8 mouse cellular contexts compared by ENCODE assay signal in genomic region chr19:45748206-45748605, GRCm38 (mm10). TPM values are rescaled to one million over a fixed set of nuclear protein-coding genes. Genes with fewer than 3 reads are reported as not detected.
DNase-seq lines count a peak whose midpoint lies in the region; ATAC-seq and TF ChIP-seq lines count a peak whose summit lies in the region.

No protein-coding gene starts in this region.

- peak; percentile 28 for DNase-seq in cerebellum, adult 11-12 months
- no peak for DNase-seq in limb, embryonic 14.5 days (ENCODE audit: low spot score)
- DNase-seq in left cerebral cortex, postnatal 10 days (ENCODE audit: extremely low spot score in 1 of 2, low spot score in 2 of 2) = no peak
- no peak for DNase-seq in gastrocnemius, postnatal 10 days

- no peak for ATAC-seq in cerebellum, adult (ENCODE audit: insufficient number of reproducible peaks, low FRiP score, low TSS enrichment)
- ATAC-seq in megakaryocyte, adult 5-6 weeks (ENCODE audit: poor library complexity, severe bottlenecking) = no peak
- ATAC-seq in limb, embryonic 14.5 days (ENCODE audit: low FRiP score, low read depth) = no peak
- ATAC-seq in stomach, embryonic 16.5 days (ENCODE audit: insufficient read depth, low FRiP score) = no peak

- no peak overlapping the region for H3K27ac ChIP-seq in limb, embryonic 14.5 days (replicated peaks; ENCODE audit: low read depth, low read length)
- H3K27ac ChIP-seq in stomach, embryonic 16.5 days (ENCODE audit: low read length) = no peak overlapping the region

- no peaks in the 10 kb centered on the region for H3K9me3 ChIP-seq in megakaryocyte, embryonic 14.5 days
- no peaks in the 10 kb centered on the region for H3K9me3 ChIP-seq in limb, embryonic 14.5 days (ENCODE audit: control insufficient read depth, low read length)
- no peaks in the 10 kb centered on the region for H3K9me3 ChIP-seq in stomach, embryonic 16.5 days (replicated peaks; ENCODE audit: control insufficient read depth, low read length)

- TF ChIP-seq POLR2A in limb, embryonic 14.5 days (IDR thresholded peaks at IDR 0.05; ENCODE audit: borderline replicate concordance, extremely low read depth, insufficient read depth, insufficient read length) = no peak

- H3K4me2 ChIP-seq in limb, embryonic 14.5 days (replicated peaks; ENCODE audit: low read depth, low read length, severe bottlenecking) = peak overlapping the region; percentile 90
- H3K4me2 ChIP-seq in stomach, embryonic 16.5 days (ENCODE audit: low read depth, low read length) = peak overlapping the region; percentile 88

- H3K27me3 ChIP-seq in megakaryocyte, embryonic 14.5 days (replicated peaks) = peaks cover 30% of the 10 kb centered on the region
- H3K27me3 ChIP-seq in limb, embryonic 14.5 days (ENCODE audit: control insufficient read depth, insufficient read depth, low read length) = peaks cover 36% of the 10 kb centered on the region
- peaks cover 29% of the 10 kb centered on the region for H3K27me3 ChIP-seq in stomach, embryonic 16.5 days (ENCODE audit: control insufficient read depth, insufficient read depth, low read length)

- H3K4me1 ChIP-seq in megakaryocyte, embryonic 14.5 days = peaks cover 56% of the 10 kb centered on the region
- peaks cover 13% of the 10 kb centered on the region for H3K4me1 ChIP-seq in limb, embryonic 14.5 days (ENCODE audit: control insufficient read depth, insufficient read depth, low read length)
- H3K4me1 ChIP-seq in stomach, embryonic 16.5 days (ENCODE audit: control insufficient read depth, insufficient read depth, low read length) = peaks cover 12% of the 10 kb centered on the region

- H3K36me3 ChIP-seq in megakaryocyte, embryonic 14.5 days (replicated peaks; ENCODE audit: low read length) = peaks cover 41% of the 10 kb centered on the region
- peaks cover 26% of the 10 kb centered on the region for H3K36me3 ChIP-seq in limb, embryonic 14.5 days (ENCODE audit: control insufficient read depth, insufficient read depth, low read length)
- H3K36me3 ChIP-seq in stomach, embryonic 16.5 days (ENCODE audit: control insufficient read depth, insufficient read depth, low read length) = no peaks in the 10 kb centered on the region; the same call in 1 of the 2 replicates

- WGBS in limb, embryonic 14.5 days = 54% methylated on average over 9 of the region's 9 CpGs
- WGBS in stomach, embryonic 16.5 days = 40% methylated on average over 9 of the region's 9 CpGs

- H3K4me3 ChIP-seq in megakaryocyte, embryonic 14.5 days (replicated peaks) = peak overlapping the region; percentile 95
- H3K4me3 ChIP-seq in limb, embryonic 14.5 days (replicated peaks; ENCODE audit: low read length) = peak overlapping the region; percentile 75
- peak overlapping the region; percentile 64 for H3K4me3 ChIP-seq in stomach, embryonic 16.5 days (replicated peaks; ENCODE audit: low read length)

- intact Hi-C loops in left cerebral cortex, postnatal 10 days (cut with DNase I) = loop anchor here (2.0 kb wide), 1 partner anchor 527 kb away; no protein-coding TSS in a partner anchor

- peak overlapping the region; percentile 78 for H3K9ac ChIP-seq in limb, embryonic 14.5 days (ENCODE audit: low read depth, low read length, severe bottlenecking)
- H3K9ac ChIP-seq in stomach, embryonic 16.5 days (ENCODE audit: low read length) = peak overlapping the region; percentile 75

RNA-seq across cellular contexts. Expression of gene Npm3, which starts 1.2 kb away (rescaled TPM):
- polyA plus RNA-seq in megakaryocyte, embryonic 14.5 days (2012; ENCODE audit: insufficient read depth, low replicate concordance) = 7.1 and 43.7 TPM in 2 replicates
- total RNA-seq in megakaryocyte, adult 5-6 weeks (2015) = 36.5 and 39.2 TPM in 2 replicates
- total RNA-seq in megakaryocyte, adult 5-6 weeks (2017) = 30.4 and 38.4 TPM in 2 replicates
- polyA plus RNA-seq in limb, embryonic 14.5 days (2012; rRNA removed) = 130 and 162 TPM in 2 replicates
- 20.2 and 21.7 TPM in 2 replicates for polyA plus RNA-seq in limb, embryonic 14.5 days (2014; fragmentation: Nextera tagmentation; extraction: Ambion mirVana)
- 13.8 and 15.6 TPM in 2 replicates for polyA plus RNA-seq in stomach, embryonic 16.5 days (2015; fragmentation: Nextera tagmentation; extraction: Ambion mirVana)
- 10 to 100 TPM in 1 of 2 experiments, 1 to 10 TPM in 1; 9.7 to 11.1 TPM for total RNA-seq in left cerebral cortex, postnatal 10 days (2021)
- total RNA-seq in gastrocnemius, postnatal 10 days (2021) = 10 to 100 TPM; 19.0 to 21.0 TPM

RNA-seq across cellular contexts. Expression of gene Fgf8, which starts 5.5 kb away (rescaled TPM):
- 3.8 TPM in 1 of 2 replicates, not detected in the other for polyA plus RNA-seq in megakaryocyte, embryonic 14.5 days (2012; ENCODE audit: insufficient read depth, low replicate concordance)
- total RNA-seq in megakaryocyte, adult 5-6 weeks (2015) = not detected in 2 replicates
- total RNA-seq in megakaryocyte, adult 5-6 weeks (2017) = not detected in 2 replicates
- polyA plus RNA-seq in limb, embryonic 14.5 days (2012; rRNA removed) = 1.1 and 1.5 TPM in 2 replicates
- 0.29 and 0.46 TPM in 2 replicates for polyA plus RNA-seq in limb, embryonic 14.5 days (2014; fragmentation: Nextera tagmentation; extraction: Ambion mirVana)
- not detected in 2 replicates for polyA plus RNA-seq in stomach, embryonic 16.5 days (2015; fragmentation: Nextera tagmentation; extraction: Ambion mirVana)
- total RNA-seq in left cerebral cortex, postnatal 10 days (2021) = not detected
- total RNA-seq in gastrocnemius, postnatal 10 days (2021) = not detected

RNA-seq across cellular contexts. Expression of gene Mgea5, which starts 35.4 kb away (rescaled TPM):
- polyA plus RNA-seq in megakaryocyte, embryonic 14.5 days (2012; ENCODE audit: insufficient read depth, low replicate concordance) = 1.5 and 9.8 TPM in 2 replicates
- 91.8 and 94.7 TPM in 2 replicates for total RNA-seq in megakaryocyte, adult 5-6 weeks (2015)
- total RNA-seq in megakaryocyte, adult 5-6 weeks (2017) = 157 and 170 TPM in 2 replicates
- polyA plus RNA-seq in limb, embryonic 14.5 days (2012; rRNA removed) = 79.8 and 85.3 TPM in 2 replicates
- 59.0 and 66.9 TPM in 2 replicates for polyA plus RNA-seq in limb, embryonic 14.5 days (2014; fragmentation: Nextera tagmentation; extraction: Ambion mirVana)
- 35.9 and 40.5 TPM in 2 replicates for polyA plus RNA-seq in stomach, embryonic 16.5 days (2015; fragmentation: Nextera tagmentation; extraction: Ambion mirVana)
- 100 to 1,000 TPM; 146 to 152 TPM for total RNA-seq in left cerebral cortex, postnatal 10 days (2021)
- total RNA-seq in gastrocnemius, postnatal 10 days (2021) = 10 to 100 TPM; 36.0 to 44.4 TPM
